22 mouse cellular contexts compared by ENCODE assay signal in genomic region chr5:125829342-125829741, GRCm38 (mm10).
DNase-seq lines count a peak whose midpoint lies in the region; ATAC-seq lines count a peak whose summit lies in the region.
"Had no signal": no experiment of that assay in that cellular context is flagged by ENCODE, and none has a peak within 500 bp of the region (broad histone marks: within the 10 kb centered on the region; RNA-seq: fewer than 3 reads in every experiment).

No protein-coding gene starts in this region.

- H3K27me3 ChIP-seq in forebrain, embryonic 14.5 days (replicated peaks; ENCODE audit: control insufficient read depth, insufficient read depth, low read length): no peaks in the 10 kb centered on the region
- H3K27me3 ChIP-seq in forebrain, embryonic 16.5 days (replicated peaks; ENCODE audit: control insufficient read depth, insufficient read depth, low read length): no peaks in the 10 kb centered on the region
- H3K27me3 ChIP-seq: limb, embryonic 15.5 days; liver, embryonic 15.5 days; neural tube, embryonic 13.5 days; Patski had no signal

- DNase-seq in forebrain, embryonic 14.5 days (ENCODE audit: low spot score): peak; percentile 11
- DNase-seq in left cerebral cortex, adult 11 months (ENCODE audit: low spot score): peak; percentile 40
- no peak for DNase-seq in left cerebral cortex, postnatal 4 days
- peak; percentile 23 to 54 for DNase-seq in layer of hippocampus, adult 8-10 months (ENCODE audit: low spot score in 2 of 2)
- peak; percentile 41 to 70 for DNase-seq in left cerebral cortex, postnatal 14 days (ENCODE audit: low spot score in 2 of 2)
- no peak for DNase-seq in urinary bladder, adult 2 months (ENCODE audit: low spot score)
- no peak for DNase-seq in cerebellum, postnatal 4 days (ENCODE audit: low spot score in 2 of 2)
- DNase-seq: adrenal gland, postnatal 10 days; cerebellum, adult 9-11 months; embryo, embryonic 11 days; kidney, adult 2 months; kidney, postnatal 10 days; thymus, postnatal 36 days had no signal

- no peak for ATAC-seq in forebrain, embryonic 14.5 days
- no peak for ATAC-seq in forebrain, embryonic 16.5 days
- ATAC-seq: Patski had no signal

- no peaks in the 10 kb centered on the region for H3K9me3 ChIP-seq in forebrain, embryonic 14.5 days (replicated peaks; ENCODE audit: control insufficient read depth, low read length)
- 0 out of 2 replicates have a peak, but pooled peaks cover 2% of the 10 kb centered on the region for H3K9me3 ChIP-seq in forebrain, embryonic 16.5 days (ENCODE audit: control insufficient read depth, low read length)
- H3K9me3 ChIP-seq: limb, embryonic 15.5 days; liver, embryonic 15.5 days; neural tube, embryonic 13.5 days had no signal

- no peak overlapping the region for H3K27ac ChIP-seq in forebrain, embryonic 14.5 days (ENCODE audit: low read depth, low read length)
- H3K27ac ChIP-seq in forebrain, embryonic 16.5 days (ENCODE audit: low read length): no peak overlapping the region
- H3K27ac ChIP-seq: heart, embryonic 10.5 days; hindbrain, embryonic 10.5 days; limb, embryonic 15.5 days; liver, embryonic 15.5 days; macrophage; midbrain, embryonic 10.5 days; neural tube, embryonic 13.5 days had no signal

- H3K9ac ChIP-seq in forebrain, embryonic 14.5 days (ENCODE audit: low read length): no peak overlapping the region
- no peak overlapping the region for H3K9ac ChIP-seq in forebrain, embryonic 16.5 days (replicated peaks; ENCODE audit: low read depth, low read length)
- H3K9ac ChIP-seq: limb, embryonic 15.5 days; liver, embryonic 15.5 days; neural tube, embryonic 13.5 days had no signal

- intact Hi-C loops in left cerebral cortex, postnatal 4 days (cut with DNase I): no loop called here
- intact Hi-C loops in left cerebral cortex, postnatal 14 days (cut with DNase I): no loop called here

- H3K4me2 ChIP-seq in forebrain, embryonic 14.5 days (ENCODE audit: low read length): no peak overlapping the region
- no peak overlapping the region for H3K4me2 ChIP-seq in forebrain, embryonic 16.5 days (ENCODE audit: low read length)
- H3K4me2 ChIP-seq: limb, embryonic 15.5 days; liver, embryonic 15.5 days; neural tube, embryonic 13.5 days had no signal

- no peaks in the 10 kb centered on the region for H3K4me1 ChIP-seq in forebrain, embryonic 14.5 days (ENCODE audit: control insufficient read depth, insufficient read depth, low read length)
- 0 out of 2 replicates have a peak, but pooled peaks cover 3% of the 10 kb centered on the region for H3K4me1 ChIP-seq in forebrain, embryonic 16.5 days (replicated peaks; ENCODE audit: control insufficient read depth, insufficient read depth, low read length)
- H3K4me1 ChIP-seq: heart, embryonic 10.5 days; hindbrain, embryonic 10.5 days; limb, embryonic 15.5 days; liver, embryonic 15.5 days; midbrain, embryonic 10.5 days; neural tube, embryonic 13.5 days had no signal

- 87% methylated on average over 3 of the region's 3 CpGs for WGBS in forebrain, embryonic 14.5 days
- WGBS in forebrain, embryonic 16.5 days: 71% methylated on average over 3 of the region's 3 CpGs

- H3K4me3 ChIP-seq in forebrain, embryonic 14.5 days (ENCODE audit: low read depth, low read length): no peak overlapping the region
- H3K4me3 ChIP-seq in forebrain, embryonic 16.5 days (replicated peaks; ENCODE audit: low read length): no peak overlapping the region
- H3K4me3 ChIP-seq: heart, embryonic 10.5 days; hindbrain, embryonic 10.5 days; limb, embryonic 15.5 days; liver, embryonic 15.5 days; midbrain, embryonic 10.5 days; neural tube, embryonic 13.5 days had no signal

- H3K36me3 ChIP-seq in forebrain, embryonic 14.5 days (ENCODE audit: control insufficient read depth, insufficient read depth, low read length): no peaks in the 10 kb centered on the region
- no peaks in the 10 kb centered on the region for H3K36me3 ChIP-seq in forebrain, embryonic 16.5 days (ENCODE audit: control insufficient read depth, insufficient read depth)
- H3K36me3 ChIP-seq: heart, embryonic 10.5 days; hindbrain, embryonic 10.5 days; limb, embryonic 15.5 days; liver, embryonic 15.5 days; midbrain, embryonic 10.5 days; neural tube, embryonic 13.5 days had no signal

Comparison
In these comparisons a context has a peak if more than half of its experiments do, and no peak if none do; other contexts are left out.
1. DNase-seq: peak in forebrain, embryonic 14.5 days (single experiment), left cerebral cortex, adult 11 months (single experiment), layer of hippocampus, adult 8-10 months (2 of 2) and left cerebral cortex, postnatal 14 days (2 of 2); none in left cerebral cortex, postnatal 4 days (single experiment), urinary bladder, adult 2 months (single experiment) and cerebellum, postnatal 4 days (0 of 2).